Mouse (Mus musculus) hindlimb bud, embryonic 11.5 days (tissue): Measurements from ENCODE around the gene Atp6v0b.

Source experiments
- DNase-seq: peaks from one replicate; pipeline ENCODE4 v3.0.0-alpha.2; 2012; ENCODE audit warnings: low read depth, low spot score; ENCODE audit errors: extremely low spot score

Atp6v0b gene

GRCm38 (mm10) chr4:117840821-117841220 is 46.3 kb downstream of the Atp6v0b start:
- DNase-seq, result no peak

- DNase-seq, result no peak
Measured at GRCm38 (mm10) chr4:117839366-117839765, 47.8 kb downstream of the Atp6v0b start.

DNA sequence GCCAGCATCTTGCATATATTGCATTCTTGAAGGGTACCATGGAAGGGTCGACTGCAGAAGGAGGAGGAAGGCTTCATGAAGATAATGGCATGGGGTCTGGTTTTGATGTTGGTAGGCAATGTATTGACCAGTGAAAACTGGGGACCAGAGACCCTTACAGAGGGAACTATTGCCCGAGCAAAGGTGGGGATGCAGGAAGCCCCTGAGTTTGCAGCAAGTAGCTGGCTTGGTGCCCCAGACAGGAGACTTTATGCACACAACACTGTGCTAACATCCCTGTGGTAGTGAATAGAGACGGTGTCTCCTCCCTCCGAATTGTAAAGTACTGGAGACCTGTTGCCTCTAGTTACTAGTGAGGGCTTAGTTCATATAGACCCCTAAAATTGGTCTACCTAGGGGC is 49.9 kb downstream of the Atp6v0b start:
- no peak for DNase-seq

- DNase-seq, result no peak
Measured at GRCm38 (mm10) chr4:117836204-117836767, 50.8 kb downstream of the Atp6v0b start.

GRCm38 (mm10) chr4:117835531-117836111 is 51.5 kb downstream of the Atp6v0b start:
- no peak for DNase-seq

GRCm38 (mm10) chr4:117834845-117835530 is 52.1 kb downstream of the Atp6v0b start:
- DNase-seq, result no peak

GRCm38 (mm10) chr4:117834457-117834844 is 52.7 kb downstream of the Atp6v0b start, which contains the start of gene Slc6a9:
Gene Slc6a9, plus strand, starts transcription at chr4:117834506.
- no peak for DNase-seq
